Mouse (Mus musculus) left cerebral cortex, postnatal 4 days (tissue): Measurements from ENCODE around the gene Crisp2. TPM values are rescaled to one million over a fixed set of nuclear protein-coding genes. Genes with fewer than 3 reads are reported as not detected.
"Not testable (repeated sequence)": the region's sequence is repeated elsewhere in the genome, so short reads cannot be mapped to it uniquely, and the experiment has no call there.

Source experiments
- DNase-seq: peaks from one replicate; pipeline ENCODE4 v3.0.0-alpha.2; 2022
- intact Hi-C: fragments of 180-260 bp; cut with DNase I; formaldehyde crosslinking; loops from one replicate; pipeline ENCODE4 v1.15.1; 2025
- total RNA-seq, 2 experiments: library from RNA; stranded (reverse); gene quantifications; 2 replicates each; pipeline ENCODE4 v1.2.3; 2021

Gene Crisp2
- total RNA-seq, 2 experiments from 2014 or later = not detected

DNA sequence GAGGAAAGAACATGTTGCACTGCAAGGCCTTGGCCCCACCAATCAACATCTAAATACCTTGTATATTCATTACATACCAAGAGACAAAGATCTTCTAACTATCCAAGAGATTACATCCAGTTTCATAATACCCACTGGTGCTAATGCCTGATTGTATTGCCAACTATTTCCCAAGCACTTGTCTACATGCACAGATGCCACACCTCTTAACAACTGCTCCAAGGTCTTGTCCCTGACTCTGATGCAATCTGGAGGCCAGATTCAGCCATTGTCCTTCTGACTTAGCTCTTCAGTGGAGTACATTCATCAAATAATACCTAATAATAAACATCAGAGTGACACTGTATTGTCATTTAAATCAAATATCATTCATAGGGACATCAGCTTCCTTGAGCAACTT is 89.7 kb downstream of the Crisp2 start:
- intact Hi-C loops, DNase-seq: not testable (repeated sequence)

DNA sequence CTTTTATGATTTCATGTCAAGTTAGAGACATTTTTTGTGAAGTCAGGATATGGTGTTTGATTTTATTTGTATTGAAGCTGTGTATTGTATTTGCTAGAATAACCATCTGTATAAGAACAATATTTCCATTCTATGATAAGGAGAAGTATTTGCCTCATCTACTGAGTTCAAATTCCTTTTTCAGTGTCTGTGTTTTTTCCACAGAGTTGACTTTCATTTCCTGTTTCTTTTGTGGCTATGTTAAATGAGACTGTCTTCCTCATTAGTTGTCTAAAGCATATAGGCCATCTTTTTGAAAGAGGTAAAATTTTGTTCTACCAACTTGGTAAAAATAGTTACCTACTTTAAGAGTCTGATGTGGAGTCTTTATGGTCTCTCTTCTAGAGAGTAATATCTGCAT is 90.5 kb downstream of the Crisp2 start:
- DNase-seq = no peak
- intact Hi-C loops = no loop called here

Other genes with a start within 250 kb of the Crisp2 start
- not detected for gene Esp6, start 245.5 kb downstream of the Crisp2 start, total RNA-seq
- not detected for gene Esp4, start 208.4 kb downstream of the Crisp2 start, total RNA-seq
- not detected for gene Esp3, start 174.9 kb downstream of the Crisp2 start, total RNA-seq
- gene Esp1, start 79.9 kb downstream of the Crisp2 start, total RNA-seq = not detected
- not detected for gene Rhag, start 4.1 kb upstream of the Crisp2 start, total RNA-seq
- under 1 TPM; 0.95 to 0.96 TPM for gene 9130008F23Rik, start 73.6 kb upstream of the Crisp2 start, total RNA-seq
- gene Glyatl3, start 107.3 kb upstream of the Crisp2 start, total RNA-seq = not detected
- 10 to 100 TPM; 24.4 to 27.3 TPM for gene Mut, start 127.7 kb upstream of the Crisp2 start, total RNA-seq
- gene Cenpq, start 128.0 kb upstream of the Crisp2 start, total RNA-seq = 1 to 10 TPM; 5.7 to 6.6 TPM